Mouse (Mus musculus) neural tube, embryonic 14.5 days (tissue): ENCODE results near the gene Ttbk2. TPM values are rescaled to one million over a fixed set of nuclear protein-coding genes. Genes with fewer than 3 reads are reported as not detected.

Experiments used
- ATAC-seq: fragments of 200-750 bp; cut with Nextera tagmentation; 2 replicates; pipeline ENCODE4 v1.8.0; 2017; ENCODE audit warnings: low read depth, mild to moderate bottlenecking, moderate TSS enrichment, moderate library complexity
- H3K27ac ChIP-seq: fragments of 300-500 bp; sonication (generic); 2 replicates; pipeline ENCODE4 v1.5.1; 2014; ENCODE audit warnings: low read depth, mild to moderate bottlenecking, control low read depth, low read length, moderate library complexity, mixed read lengths
- H3K27me3 ChIP-seq: fragments of 300-500 bp; sonication (generic); 2 replicates; pipeline ENCODE4 v1.6.1; 2014; ENCODE audit warnings: low read length; ENCODE audit not compliant: control insufficient read depth, insufficient read depth
- H3K36me3 ChIP-seq: fragments of 300-500 bp; sonication (generic); 2 replicates; pipeline ENCODE4 v1.6.1; 2014; ENCODE audit warnings: low read length, mixed read lengths; ENCODE audit not compliant: control insufficient read depth, insufficient read depth
- H3K4me1 ChIP-seq: fragments of 300-500 bp; sonication (generic); 2 replicates; pipeline ENCODE4 v1.6.1; 2014; ENCODE audit warnings: low read length; ENCODE audit not compliant: control insufficient read depth, insufficient read depth
- H3K4me2 ChIP-seq: fragments of 300-500 bp; sonication (generic); 2 replicates; pipeline ENCODE4 v1.6.1; 2014; ENCODE audit warnings: mild to moderate bottlenecking, low read depth, low read length, control low read depth
- H3K4me3 ChIP-seq: fragments of 300-500 bp; sonication (generic); 2 replicates; pipeline ENCODE4 v1.5.1; 2014; ENCODE audit warnings: low read depth, low read length, control low read depth, mixed read lengths
- H3K9ac ChIP-seq: fragments of 300-500 bp; sonication (generic); replicated peaks from 2 replicates; pipeline ENCODE4 v1.6.1; 2014; ENCODE audit warnings: low read depth, mild to moderate bottlenecking, control low read depth, low read length, mixed read lengths
- H3K9me3 ChIP-seq: fragments of 300-500 bp; sonication (generic); 2 replicates; pipeline ENCODE4 v1.6.1; 2016; ENCODE audit warnings: low read length; ENCODE audit not compliant: control insufficient read depth
- WGBS: fragments of 180-500 bp; shearing (Covaris S2); extraction: QIAGEN DNeasy Blood & Tissue Kit; methylation state at CpG from one replicate; pipeline ENCODE4 v1.1.7; 2014; 5-methylcytosine and 5-hydroxymethylcytosine counted together
- polyA plus RNA-seq: library from polyadenylated mRNA; unstranded; fragments of >200 nt; fragmentation: Nextera tagmentation; extraction: Ambion mirVana; gene quantifications from 2 replicates; pipeline ENCODE4 v1.2.1, GENCODE M21; 2014

The Ttbk2 gene
- polyA plus RNA-seq, 1 experiment from 2014 or later = 19.1 TPM

- WGBS = 7% methylated on average over 23 of the region's 23 CpGs
- H3K36me3 ChIP-seq = peaks cover 34% of the 10 kb centered on the region
- peak overlapping the region; percentile 93 for H3K4me3 ChIP-seq
- peak overlapping the region; percentile 99 for H3K4me2 ChIP-seq
- H3K27ac ChIP-seq = no peak overlapping the region; the same call in 1 of the 2 replicates
- H3K4me1 ChIP-seq = peaks cover 25% of the 10 kb centered on the region
- peak overlapping the region; percentile 86 for H3K9ac ChIP-seq
- H3K9me3 ChIP-seq = no peaks in the 10 kb centered on the region
- ATAC-seq = no peak
- H3K27me3 ChIP-seq = no peaks in the 10 kb centered on the region
Observed at GRCm38 (mm10) chr2:120729775-120730585, 120.4 kb downstream of the Ttbk2 start.

DNA sequence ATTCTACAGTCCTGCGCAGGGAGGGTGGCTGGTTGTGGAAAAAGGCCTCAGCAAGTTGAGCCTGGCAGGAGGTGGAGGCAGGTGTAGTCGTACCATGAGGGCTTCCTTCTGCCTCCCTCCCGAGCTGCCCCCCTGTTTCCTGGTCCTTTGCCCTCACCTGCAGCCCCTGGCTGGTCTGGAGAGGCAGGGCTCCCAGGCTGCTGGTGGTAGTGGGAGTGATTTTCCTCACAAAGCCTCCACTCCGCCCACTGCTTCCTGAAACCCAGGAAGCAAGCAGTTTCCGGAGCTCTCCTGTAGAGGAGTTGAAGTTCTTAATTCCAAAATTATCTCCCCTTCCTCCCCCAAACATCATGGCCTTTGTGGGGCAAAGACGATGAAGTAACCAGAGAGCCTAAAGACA is 126.2 kb downstream of the Ttbk2 start:
- no peaks in the 10 kb centered on the region for H3K27me3 ChIP-seq
- no peak overlapping the region for H3K4me3 ChIP-seq
- ATAC-seq = no peak
- H3K4me1 ChIP-seq = peaks cover 11% of the 10 kb centered on the region
- 88% methylated on average over 6 of the region's 6 CpGs for WGBS
- H3K9me3 ChIP-seq = no peaks in the 10 kb centered on the region
- no peak overlapping the region for H3K9ac ChIP-seq
- no peak overlapping the region for H3K27ac ChIP-seq
- peaks cover 84% of the 10 kb centered on the region for H3K36me3 ChIP-seq
- no peak overlapping the region for H3K4me2 ChIP-seq

- Histone ChIP-seq H3K36me3 (peaks cover 89% of the 10 kb centered on the region), H3K27ac (no peak overlapping the region), H3K27me3 (no peaks in the 10 kb centered on the region), H3K4me3 (no peak overlapping the region), H3K4me1 (peaks cover 5% of the 10 kb centered on the region), H3K9ac (no peak overlapping the region), H3K4me2 (no peak overlapping the region), H3K9me3 (no peaks in the 10 kb centered on the region)
- WGBS = 80% methylated on average over 4 of the region's 4 CpGs
- ATAC-seq = no peak
Observed at GRCm38 (mm10) chr2:120723621-120724020, 126.8 kb downstream of the Ttbk2 start.

- Histone ChIP-seq H3K4me2 (no peak overlapping the region), H3K36me3 (peaks cover 87% of the 10 kb centered on the region), H3K9ac (no peak overlapping the region), H3K27ac (no peak overlapping the region), H3K4me3 (no peak overlapping the region), H3K27me3 (no peaks in the 10 kb centered on the region), H3K9me3 (no peaks in the 10 kb centered on the region), H3K4me1 (no peaks in the 10 kb centered on the region)
- ATAC-seq = no peak
- 70% methylated on average over 8 of the region's 8 CpGs for WGBS
Observed at GRCm38 (mm10) chr2:120722491-120722890, 127.9 kb downstream of the Ttbk2 start.

- 92% methylated on average over 2 of the region's 2 CpGs for WGBS
Observed at GRCm38 (mm10) chr2:120721911-120722310, 128.5 kb downstream of the Ttbk2 start.

DNA sequence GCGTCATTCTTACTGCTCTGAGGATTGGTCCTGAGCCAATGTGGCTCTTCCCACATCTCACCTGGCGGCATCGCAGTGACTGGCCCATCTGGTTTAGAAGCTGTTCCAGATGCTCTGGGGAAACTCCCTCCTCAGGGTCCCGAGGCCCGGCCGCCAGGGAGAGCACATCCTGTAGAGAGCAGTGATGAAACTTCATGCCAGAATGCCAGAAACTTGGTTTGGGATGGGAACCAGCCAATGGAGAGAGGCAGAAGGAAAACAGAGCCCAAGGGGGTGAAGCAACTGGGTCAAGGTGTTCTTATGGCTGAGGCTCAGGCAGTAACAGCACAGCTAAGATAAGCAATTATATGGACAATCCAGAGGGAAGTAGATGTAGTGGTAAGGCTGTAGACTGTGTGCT is 129.6 kb downstream of the Ttbk2 start:
- peaks cover 81% of the 10 kb centered on the region for H3K36me3 ChIP-seq
- no peak overlapping the region for H3K27ac ChIP-seq
- no peaks in the 10 kb centered on the region for H3K4me1 ChIP-seq
- no peak overlapping the region for H3K9ac ChIP-seq
- no peak overlapping the region for H3K4me3 ChIP-seq
- 90% methylated on average over 6 of the region's 6 CpGs for WGBS
- ATAC-seq = no peak
- no peaks in the 10 kb centered on the region for H3K27me3 ChIP-seq
- H3K9me3 ChIP-seq = no peaks in the 10 kb centered on the region
- no peak overlapping the region for H3K4me2 ChIP-seq

More at GRCm38 (mm10) chr2:120721911-120722310, 128.5 kb downstream of the Ttbk2 start:
- Histone ChIP-seq H3K27me3 (no peaks in the 10 kb centered on the region), H3K9ac (no peak overlapping the region), H3K36me3 (peaks cover 87% of the 10 kb centered on the region), H3K4me3 (no peak overlapping the region), H3K4me1 (no peaks in the 10 kb centered on the region), H3K4me2 (no peak overlapping the region), H3K27ac (no peak overlapping the region), H3K9me3 (no peaks in the 10 kb centered on the region)
- ATAC-seq = no peak

DNA sequence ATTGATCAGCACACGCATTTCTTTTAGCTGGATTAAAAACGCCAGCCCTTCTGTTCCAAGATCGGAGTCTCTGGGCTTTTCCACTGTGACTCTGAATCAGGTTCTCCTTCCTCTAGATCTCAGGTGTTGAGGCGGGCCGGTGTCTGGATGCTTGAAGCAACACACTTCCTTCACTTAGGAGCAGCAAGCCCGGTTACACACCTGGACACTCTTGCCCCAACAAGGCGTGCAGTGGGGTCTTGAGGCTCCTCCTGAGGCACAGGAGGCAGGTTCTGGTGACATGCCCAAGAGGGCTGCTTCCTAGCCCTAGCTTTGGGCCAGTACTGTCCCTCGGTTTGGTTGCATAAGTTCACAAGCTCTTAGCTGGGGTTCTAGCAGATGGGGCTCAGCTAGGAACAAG is 131.9 kb downstream of the Ttbk2 start:
- ATAC-seq = no peak
- Histone ChIP-seq H3K9me3 (no peaks in the 10 kb centered on the region), H3K27me3 (no peaks in the 10 kb centered on the region), H3K4me2 (no peak overlapping the region), H3K4me3 (no peak overlapping the region), H3K27ac (no peak overlapping the region), H3K4me1 (no peaks in the 10 kb centered on the region), H3K36me3 (peaks cover 68% of the 10 kb centered on the region), H3K9ac (no peak overlapping the region)
- WGBS = 96% methylated on average over 8 of the region's 8 CpGs

DNA sequence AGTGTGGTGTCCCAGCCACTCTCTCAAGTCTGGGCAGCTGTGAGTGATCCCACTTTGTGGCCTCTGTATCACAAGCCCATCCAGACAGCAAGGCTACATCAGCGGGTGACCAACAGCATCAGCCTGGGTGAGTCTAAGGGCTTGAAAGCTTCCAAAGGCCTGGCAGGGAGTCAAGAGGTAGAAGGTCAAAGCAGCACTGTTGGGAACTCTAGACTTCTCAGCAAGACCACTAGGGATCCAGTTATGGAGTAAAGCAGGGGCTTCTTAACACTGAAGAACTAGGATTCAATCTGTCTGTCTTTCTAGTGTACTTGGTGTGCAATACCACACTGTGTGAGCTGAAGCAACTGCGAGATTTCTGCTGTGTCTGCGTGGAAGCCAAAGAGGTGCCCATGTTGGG is 137.0 kb downstream of the Ttbk2 start:
- no peak for ATAC-seq
- 97% methylated on average over 3 of the region's 3 CpGs for WGBS
- no peaks in the 10 kb centered on the region for H3K9me3 ChIP-seq
- no peaks in the 10 kb centered on the region for H3K27me3 ChIP-seq
- no peak overlapping the region for H3K9ac ChIP-seq
- peaks cover 26% of the 10 kb centered on the region for H3K36me3 ChIP-seq
- no peak overlapping the region for H3K4me2 ChIP-seq
- no peaks in the 10 kb centered on the region for H3K4me1 ChIP-seq
- no peak overlapping the region for H3K27ac ChIP-seq
- no peak overlapping the region for H3K4me3 ChIP-seq

- Histone ChIP-seq H3K4me1 (no peaks in the 10 kb centered on the region), H3K4me3 (no peak overlapping the region), H3K9ac (no peak overlapping the region), H3K9me3 (no peaks in the 10 kb centered on the region), H3K4me2 (no peak overlapping the region), H3K27ac (no peak overlapping the region), H3K36me3 (peaks cover 10% of the 10 kb centered on the region), H3K27me3 (no peaks in the 10 kb centered on the region)
- no peak for ATAC-seq
- 90% methylated on average over 3 of the region's 3 CpGs for WGBS
Observed at GRCm38 (mm10) chr2:120710948-120711347, 139.5 kb downstream of the Ttbk2 start.
